Mouse (Mus musculus) liver (tissue): ENCODE data around the gene Slc38a2.

Source experiments
- DNase-seq: peaks from one replicate; pipeline ENCODE4 v3.0.0-alpha.2; 2020; ENCODE audit warnings: mixed read lengths

Slc38a2 gene

GRCm38 (mm10) chr15:96699521-96700511 is at the start of gene Slc38a2:
TSS of gene Slc38a2 (minus strand) at chr15:96699730.
- DNase-seq: peak; percentile 95

- no peak for DNase-seq
These were observed 49.6 kb upstream of the Slc38a2 start for GRCm38 (mm10) chr15:96749101-96749500.

GRCm38 (mm10) chr15:96747551-96747950 is 48.0 kb upstream of the Slc38a2 start:
- DNase-seq: no peak

DNA sequence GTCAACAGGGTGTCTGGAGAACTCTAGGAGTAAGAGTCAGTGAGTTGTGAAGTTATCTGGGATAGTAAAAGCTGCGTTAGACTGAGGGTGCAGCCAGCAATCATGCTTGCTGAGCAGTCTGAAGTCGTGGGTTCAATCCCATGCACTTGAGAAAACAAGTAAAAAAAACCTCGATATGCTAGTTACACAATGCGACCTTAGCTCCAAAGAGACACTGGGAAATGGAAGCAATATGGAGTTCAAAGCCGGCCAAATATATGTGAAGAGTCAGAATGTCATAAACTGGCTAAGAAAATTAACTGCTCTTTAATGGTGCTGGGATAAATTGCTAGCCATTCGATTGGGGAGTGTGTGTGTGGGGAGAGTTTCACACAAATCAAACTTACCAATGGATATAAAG is 47.5 kb upstream of the Slc38a2 start:
- no peak for DNase-seq

- no peak for DNase-seq
These were observed 45.8 kb upstream of the Slc38a2 start for GRCm38 (mm10) chr15:96745299-96745698.

- no peak for DNase-seq
These were observed 45.4 kb upstream of the Slc38a2 start for GRCm38 (mm10) chr15:96744882-96745296.

DNA sequence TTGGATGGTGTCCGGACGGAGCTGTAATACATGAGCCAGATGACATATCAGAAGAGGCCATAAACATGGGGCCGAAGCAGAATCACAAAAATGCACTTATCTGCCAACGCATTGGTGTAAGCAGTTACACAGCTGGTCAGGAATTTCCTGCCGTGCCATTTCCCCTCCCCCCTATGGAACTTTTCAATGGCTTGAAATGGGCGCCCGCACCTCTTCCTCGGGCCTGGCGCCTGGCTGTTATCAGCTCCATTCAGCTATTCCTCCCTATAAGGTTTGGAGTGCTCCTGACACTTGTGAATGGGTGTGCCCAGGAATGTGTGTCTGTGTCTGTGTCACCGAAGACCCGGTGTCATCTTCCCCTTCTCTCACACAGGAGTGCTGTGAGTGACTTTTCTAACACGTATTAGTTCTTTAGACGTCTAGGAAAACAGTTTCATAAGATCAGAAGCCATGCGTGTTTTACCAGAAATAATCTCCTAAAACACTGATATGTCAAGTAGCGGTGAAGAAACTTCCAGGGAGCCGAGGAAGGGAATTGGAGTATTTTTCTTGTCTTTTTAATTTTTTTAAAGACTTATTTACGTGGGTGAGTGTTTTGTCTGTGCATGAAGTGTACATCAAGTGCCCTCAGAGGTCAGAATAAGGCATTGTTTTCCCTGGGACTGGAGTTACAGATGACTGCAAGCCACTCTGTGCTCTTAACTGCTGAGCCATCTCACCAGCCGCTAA is 44.8 kb upstream of the Slc38a2 start:
- DNase-seq: peak; percentile 63

GRCm38 (mm10) chr15:96743257-96743656 is 43.7 kb upstream of the Slc38a2 start:
- peak; percentile 28 for DNase-seq

DNA sequence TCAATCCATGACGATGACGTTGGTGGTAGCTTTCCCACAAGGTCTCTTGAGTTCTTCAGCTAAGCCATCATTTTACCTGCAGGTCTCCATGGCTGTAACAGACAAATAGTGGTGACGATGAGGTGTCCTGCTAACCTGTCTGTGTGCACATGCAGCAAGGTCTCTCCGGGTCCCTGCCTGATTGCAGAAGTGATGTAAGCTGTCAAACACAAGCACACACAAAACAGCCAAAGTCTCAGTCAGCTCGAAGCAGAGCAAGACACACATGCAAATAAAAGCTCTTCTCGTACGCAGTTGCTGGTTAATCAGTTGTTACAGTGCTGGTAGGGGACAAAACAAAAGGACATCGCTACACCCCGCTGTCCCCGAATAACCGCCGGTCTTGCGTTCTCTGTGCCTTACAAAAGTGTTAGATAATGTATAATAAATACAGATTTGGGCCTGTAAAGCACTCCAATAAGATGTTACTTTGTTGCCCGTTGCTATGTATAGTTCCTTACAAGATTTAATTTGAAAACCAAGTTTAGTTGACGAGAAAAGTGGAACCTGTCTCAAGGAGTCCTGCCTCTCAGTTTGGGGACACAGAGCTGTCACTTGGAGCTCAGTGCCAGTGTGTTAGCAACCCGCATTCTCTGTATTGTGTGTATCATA is 43.2 kb upstream of the Slc38a2 start:
- no peak for DNase-seq

DNA sequence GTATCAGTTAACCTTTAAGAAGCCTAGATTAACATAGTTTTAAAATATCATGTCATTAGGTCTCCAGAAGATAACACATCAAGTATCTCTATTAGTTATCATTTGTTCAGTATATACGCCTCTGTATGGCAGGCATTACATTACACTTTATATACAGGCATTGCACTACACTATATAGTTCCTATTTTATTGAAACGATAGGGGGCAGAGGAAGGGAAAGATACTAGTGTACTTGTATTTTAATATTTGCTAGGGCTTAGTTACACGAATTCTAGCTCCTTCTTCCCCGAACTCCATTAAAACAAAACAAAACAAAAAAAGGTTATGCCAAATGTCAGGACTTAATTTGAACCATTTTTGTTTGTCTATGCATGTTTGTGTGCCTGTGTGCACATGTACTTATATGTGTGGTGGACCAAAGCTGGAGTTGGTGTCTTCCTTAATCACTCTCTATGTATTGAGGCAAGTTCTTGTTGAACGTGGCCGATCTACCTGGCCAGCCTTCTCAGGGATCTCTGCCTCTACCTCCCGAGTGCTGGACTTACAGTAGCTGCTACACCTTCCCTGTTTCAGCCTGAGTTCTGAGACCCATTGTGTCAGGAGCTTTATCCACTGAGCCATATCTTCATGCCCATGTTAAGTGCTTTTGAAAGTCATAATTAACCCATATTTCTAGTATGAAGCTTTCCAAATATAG is 41.5 kb upstream of the Slc38a2 start:
- DNase-seq: no peak

GRCm38 (mm10) chr15:96740091-96740490 is 40.6 kb upstream of the Slc38a2 start:
- DNase-seq: no peak

DNA sequence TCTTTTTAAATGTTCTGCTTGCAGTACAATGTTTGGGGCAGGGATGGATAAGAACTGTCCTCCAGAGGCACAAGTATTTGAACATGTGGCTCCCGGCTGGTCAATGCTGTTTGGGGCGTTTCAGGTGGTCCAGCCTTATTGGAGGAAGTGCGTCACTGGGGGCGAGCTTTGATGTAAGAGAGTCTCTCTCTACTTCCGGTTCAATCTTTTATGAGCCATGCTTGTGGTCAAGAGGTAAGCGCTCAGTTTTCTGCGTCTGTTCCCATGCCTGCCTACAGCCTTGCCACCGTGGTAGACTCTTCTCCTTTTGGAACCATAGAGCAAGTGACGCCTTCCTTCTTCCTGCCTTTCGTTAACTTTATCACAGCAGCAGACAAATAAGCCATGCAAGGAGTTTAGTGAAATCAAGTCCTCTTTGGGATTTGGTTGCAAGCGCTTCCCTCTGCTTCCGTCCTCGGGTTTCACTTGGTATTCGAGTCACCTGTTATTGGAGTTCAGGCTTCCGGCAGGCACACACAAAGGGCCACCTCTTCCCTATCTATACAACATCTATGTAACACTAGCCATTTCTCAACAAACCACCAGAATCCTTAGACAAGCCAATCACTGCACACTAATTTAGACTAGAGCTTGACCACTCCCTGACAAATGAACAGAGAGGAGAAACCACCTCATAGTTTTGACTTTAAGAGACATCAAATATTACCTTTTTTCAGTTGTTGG is 37.3 kb upstream of the Slc38a2 start:
- DNase-seq: no peak

DNA sequence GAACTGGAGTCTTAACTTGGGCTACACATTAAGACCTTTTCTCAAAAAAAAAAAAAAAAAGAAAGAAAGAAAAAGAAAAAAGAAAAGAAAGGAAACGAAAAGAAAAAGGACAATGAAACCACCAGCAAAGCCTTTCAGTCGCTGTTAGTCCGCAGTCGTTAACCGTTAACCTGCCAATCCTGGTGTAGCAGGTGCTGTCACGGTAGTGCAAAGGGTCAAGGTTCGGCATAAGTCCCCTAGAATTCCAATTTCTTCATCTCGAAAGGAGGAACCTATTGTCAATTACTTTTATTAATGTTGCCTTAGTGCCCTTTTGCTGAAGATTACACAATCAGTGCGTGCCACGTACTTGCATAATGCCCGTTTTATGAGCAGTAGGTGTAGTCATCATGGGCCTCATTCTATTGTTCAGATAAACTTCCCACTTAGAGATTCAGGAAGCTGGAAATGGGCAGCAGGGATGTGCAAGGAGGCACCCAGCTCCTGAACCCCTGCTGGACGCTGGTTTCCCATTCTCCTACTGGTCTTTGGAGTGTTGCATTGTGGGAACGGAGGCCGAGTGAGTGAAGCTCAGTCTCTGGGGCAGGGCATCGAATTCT is 36.1 kb upstream of the Slc38a2 start:
- no peak for DNase-seq

- no peak for DNase-seq
These were observed 34.9 kb upstream of the Slc38a2 start for GRCm38 (mm10) chr15:96734423-96734822.

DNA sequence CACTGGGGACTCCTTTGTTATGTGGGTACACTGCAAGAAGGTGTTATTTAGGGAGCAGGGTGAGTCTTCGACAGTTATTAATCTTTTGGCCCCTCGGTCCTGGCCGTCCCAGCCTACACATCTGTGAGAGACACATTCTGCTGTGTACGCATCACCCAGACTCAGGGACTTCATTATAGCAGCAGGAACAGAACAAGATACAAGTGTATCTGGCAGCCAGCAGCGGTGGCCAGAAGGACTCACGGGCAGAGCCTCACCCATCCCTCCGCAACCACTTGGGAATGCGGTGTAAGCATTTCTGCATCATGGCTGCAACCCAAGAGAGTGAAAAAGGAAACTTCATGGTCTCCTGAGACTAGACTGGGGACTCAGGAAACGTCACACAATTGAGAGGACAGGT is 30.9 kb upstream of the Slc38a2 start:
- DNase-seq: no peak

GRCm38 (mm10) chr15:96729785-96730184 is 30.3 kb upstream of the Slc38a2 start:
- no peak for DNase-seq

DNA sequence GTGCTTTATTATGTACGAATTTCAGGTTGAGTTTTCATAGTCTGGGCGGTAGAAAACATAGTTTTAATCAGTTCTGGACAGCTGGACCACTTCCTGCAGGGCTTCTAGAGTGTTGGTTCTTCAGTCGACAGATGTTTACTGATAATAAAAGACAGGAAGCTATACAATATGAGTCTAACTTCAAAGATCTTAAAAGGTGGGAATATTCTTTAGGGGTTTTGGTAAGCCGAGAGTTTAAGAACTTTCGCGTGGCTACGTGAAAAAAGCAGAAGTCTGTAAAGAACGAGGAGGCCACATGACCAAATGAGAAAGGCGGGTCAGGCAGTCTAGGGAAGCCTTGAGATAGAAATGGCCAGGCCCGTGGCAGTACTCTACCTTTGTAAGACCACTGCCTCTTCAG is 29.5 kb upstream of the Slc38a2 start:
- DNase-seq: no peak

GRCm38 (mm10) chr15:96728346-96728745 is 28.8 kb upstream of the Slc38a2 start:
- DNase-seq: no peak

DNA sequence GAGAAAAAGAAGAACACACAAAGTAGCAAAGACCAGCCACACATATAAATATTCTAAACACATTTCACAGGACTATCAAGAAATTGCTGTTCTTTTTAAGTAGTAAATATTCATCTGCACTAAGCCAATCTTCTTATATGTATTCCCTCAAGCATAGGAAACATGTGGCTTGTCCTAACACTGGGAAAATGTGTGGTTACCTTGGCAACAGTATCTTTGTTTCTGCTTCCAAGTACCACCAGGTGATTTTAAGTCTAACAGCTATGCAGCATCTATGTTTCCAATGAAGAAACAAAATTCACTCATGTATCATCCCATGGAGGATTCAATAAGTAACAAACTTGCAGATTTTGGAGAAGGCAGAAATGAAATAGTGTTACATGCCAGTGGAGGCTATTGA is 25.0 kb upstream of the Slc38a2 start:
- DNase-seq: no peak

GRCm38 (mm10) chr15:96722228-96722627 is 22.7 kb upstream of the Slc38a2 start:
- no peak for DNase-seq

DNA sequence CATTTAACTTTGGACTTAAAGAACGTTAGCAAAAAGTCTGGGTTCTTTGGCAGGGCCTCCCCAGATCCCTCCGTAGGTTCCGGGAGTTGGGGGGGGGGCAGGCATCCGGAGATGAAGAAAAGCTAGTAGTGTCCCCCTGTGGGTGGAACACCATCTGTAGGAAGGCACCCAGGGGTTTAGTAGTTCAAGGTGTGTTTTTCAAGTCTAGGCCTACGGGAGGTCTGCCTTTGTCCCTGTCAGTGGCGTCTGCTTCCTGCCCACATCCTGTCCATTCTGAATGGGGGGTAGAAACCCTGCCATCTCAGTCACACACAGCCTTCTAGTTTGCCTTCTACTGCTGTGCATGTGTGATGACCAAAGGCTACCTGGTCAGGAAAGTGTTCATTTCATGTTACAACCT is 20.6 kb upstream of the Slc38a2 start:
- DNase-seq: no peak

DNA sequence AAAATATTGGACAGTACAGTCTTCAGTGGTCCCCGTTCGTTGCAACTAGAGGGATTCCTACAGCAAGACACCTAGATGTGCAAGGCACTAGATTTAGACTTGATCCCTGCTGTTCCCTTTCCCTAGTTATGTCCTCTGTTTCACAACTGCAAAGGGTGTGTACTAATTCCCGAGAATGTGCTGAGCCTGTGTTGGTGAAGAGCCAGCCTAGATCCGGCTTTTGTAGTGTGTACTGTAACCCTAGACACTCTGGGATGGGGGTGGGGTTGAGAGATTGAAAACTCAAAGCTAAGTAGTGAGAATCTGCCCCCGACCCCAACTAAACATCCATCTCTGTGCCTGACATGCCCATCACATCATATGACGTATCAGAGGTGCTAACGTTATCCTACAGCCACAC is 18.9 kb upstream of the Slc38a2 start:
- DNase-seq: no peak
